8 mouse cellular contexts compared by ENCODE assay signal in genomic region chr6:51168048-51168447, GRCm38 (mm10).
DNase-seq lines count a peak whose midpoint lies in the region; ATAC-seq and TF ChIP-seq lines count a peak whose summit lies in the region.

No protein-coding gene starts in this region.

- TF ChIP-seq CTCF in CH12.LX (conservative IDR thresholded peaks at IDR 0.05 in 1 of 2, IDR thresholded peaks at IDR 0.05 in 1 of 2; ENCODE audit: low read depth in 2 of 2, low read length in 2 of 2), result peak; percentile 48 to 86; a peak in 3 of 4 replicates

- 2% methylated on average over 11 of the region's 11 CpGs for WGBS in forebrain, embryonic 14.5 days

- no peak overlapping the region for H3K4me3 ChIP-seq in CH12.LX (replicated peaks in 1 of 3; ENCODE audit: low read depth in 2 of 3, low read length in 2 of 3, poor library complexity in 1 of 3)
- no peak overlapping the region for H3K4me3 ChIP-seq in forebrain, embryonic 14.5 days (ENCODE audit: low read depth, low read length)

- H3K79me2 ChIP-seq in CH12.LX (replicated peaks; ENCODE audit: control insufficient read depth, extremely low read depth, insufficient read depth, poor library complexity, severe bottlenecking), result no peaks in the 10 kb centered on the region

- no peak for TF ChIP-seq EP300 in CH12.LX (IDR thresholded peaks at IDR 0.05; ENCODE audit: low read length)

- in situ Hi-C loops in CH12.LX (cut with MboI; ENCODE audit: low pct_ligation_motif_present, low pct_unique_long_range_greater_than_20kb, low sequenced_read_pairs), result loop anchor here (5.0 to 25.0 kb wide), 2 partner anchors 181 to 361 kb away; no protein-coding TSS in a partner anchor

- H3K4me2 ChIP-seq in CH12.LX (ENCODE audit: insufficient read depth, low read depth, poor library complexity, severe bottlenecking), result no peak overlapping the region
- H3K4me2 ChIP-seq in forebrain, embryonic 14.5 days (ENCODE audit: low read length), result 0 out of 2 replicates have a peak overlapping the region, but pooled peaks have one; percentile 57

- no peaks in the 10 kb centered on the region for H3K9me3 ChIP-seq in CH12.LX (replicated peaks; ENCODE audit: low read length)
- no peaks in the 10 kb centered on the region for H3K9me3 ChIP-seq in forebrain, embryonic 14.5 days (replicated peaks; ENCODE audit: control insufficient read depth, low read length)

- intact Hi-C loops in heart, postnatal 14 days (cut with DNase I), result loop anchor here (1.0 to 10.0 kb wide), 4 partner anchors 86 to 489 kb away; no protein-coding TSS in a partner anchor

- DNase-seq in CH12.LX (ENCODE audit: extremely low read depth), result peak; percentile 74
- DNase-seq in c-Kit-negative CD71-positive TER-119-positive erythroid progenitor cells, embryonic 14.5 days (ENCODE audit: low read depth, low spot score), result peak; percentile 51
- peak; percentile 88 for DNase-seq in forebrain, embryonic 14.5 days (ENCODE audit: low spot score)
- DNase-seq in heart, postnatal 14 days, result peak; percentile 88 to 89
- peak; percentile 33 to 77 for DNase-seq in layer of hippocampus, adult 18-20 months (ENCODE audit: low spot score in 2 of 2)
- peak; percentile 92 for DNase-seq in lung, postnatal 10 days
- peak; percentile 60 for DNase-seq in right cerebral cortex, adult 18-20 months
- DNase-seq in urinary bladder, adult 2 months (ENCODE audit: low spot score), result peak; percentile 77

- no peak overlapping the region for H3K27ac ChIP-seq in CH12.LX (ENCODE audit: insufficient read depth, low read depth)
- peak overlapping the region; percentile 24; the same call in 1 of the 2 replicates for H3K27ac ChIP-seq in forebrain, embryonic 14.5 days (ENCODE audit: low read depth, low read length)

- no peaks in the 10 kb centered on the region for H3K36me3 ChIP-seq in CH12.LX (replicated peaks in 1 of 2; ENCODE audit: control insufficient read depth in 1 of 2, insufficient read depth in 1 of 2, low read length in 1 of 2)
- H3K36me3 ChIP-seq in forebrain, embryonic 14.5 days (ENCODE audit: control insufficient read depth, insufficient read depth, low read length), result no peaks in the 10 kb centered on the region

- no peak for TF ChIP-seq POLR2A in CH12.LX (IDR thresholded peaks at IDR 0.05; ENCODE audit: low read depth, low read length)

- peak; percentile 59 for ATAC-seq in forebrain, embryonic 14.5 days

- dilution Hi-C loops in CH12.LX (cut with MboI; ENCODE audit: extremely low pct_ligation_motif_present, extremely low pct_unique_long_range_greater_than_20kb, low sequenced_read_pairs), result no loop called here

- no peak overlapping the region for H3K9ac ChIP-seq in CH12.LX (ENCODE audit: insufficient read depth, low read depth)
- H3K9ac ChIP-seq in forebrain, embryonic 14.5 days (ENCODE audit: low read length), result no peak overlapping the region

- peak; percentile 89 for TF ChIP-seq RAD21 in CH12.LX (IDR thresholded peaks at IDR 0.05; ENCODE audit: low read depth, low read length)

- no peaks in the 10 kb centered on the region for H3K27me3 ChIP-seq in CH12.LX (replicated peaks)
- H3K27me3 ChIP-seq in forebrain, embryonic 14.5 days (replicated peaks; ENCODE audit: control insufficient read depth, insufficient read depth, low read length), result peaks cover 19% of the 10 kb centered on the region; the same call in 1 of the 2 replicates

- peaks cover 2 to 5% of the 10 kb centered on the region in 2 experiments; a peak in 3 of 4 replicates for H3K4me1 ChIP-seq in CH12.LX (ENCODE audit: control insufficient read depth in 1 of 2, insufficient read depth in 2 of 2)
- peaks cover 13% of the 10 kb centered on the region; the same call in 1 of the 2 replicates for H3K4me1 ChIP-seq in forebrain, embryonic 14.5 days (ENCODE audit: control insufficient read depth, insufficient read depth, low read length)

TF ChIP-seq in CH12.LX, 34 proteins besides CTCF, POLR2A, EP300 and RAD21:
- TF ChIP-seq ZNF384 (IDR thresholded peaks at IDR 0.05; ENCODE audit: low read depth, low read length) (no peak), SIN3A (IDR thresholded peaks at IDR 0.05; ENCODE audit: low read length) (no peak), MAFK (IDR thresholded peaks at IDR 0.05; ENCODE audit: insufficient replicate concordance, low read length) (no peak), GABPA (IDR thresholded peaks at IDR 0.05; ENCODE audit: insufficient replicate concordance, low read depth, low read length) (no peak), TCF12 (IDR thresholded peaks at IDR 0.05; ENCODE audit: low read depth, low read length) (0 out of 2 replicates have a peak, but pooled peaks have one; percentile 14), ELF1 (IDR thresholded peaks at IDR 0.05; ENCODE audit: low read depth, low read length) (no peak), MAZ (IDR thresholded peaks at IDR 0.05; ENCODE audit: low read depth, low read length) (no peak), KAT2A (IDR thresholded peaks at IDR 0.05; ENCODE audit: insufficient replicate concordance, low read length) (no peak), PAX5 (IDR thresholded peaks at IDR 0.05; ENCODE audit: low read length) (no peak), NRF1 (IDR thresholded peaks at IDR 0.05; ENCODE audit: low read depth, low read length) (no peak), NELFE (IDR thresholded peaks at IDR 0.05; ENCODE audit: low read depth, low read length) (no peak; the same call in 1 of the 2 replicates), HCFC1 (IDR thresholded peaks at IDR 0.05; ENCODE audit: low read depth, low read length) (no peak), BHLHE40 (IDR thresholded peaks at IDR 0.05; ENCODE audit: low read depth, low read length) (peak; percentile 40; the same call in 1 of the 2 replicates), TBP (conservative IDR thresholded peaks at IDR 0.05; ENCODE audit: low read depth, low read length) (no peak), USF1 (IDR thresholded peaks at IDR 0.05; ENCODE audit: low read depth, low read length) (peak; percentile 59), JUND (conservative IDR thresholded peaks at IDR 0.05; ENCODE audit: low read depth, low read length) (no peak), ZKSCAN1 (IDR thresholded peaks at IDR 0.05; ENCODE audit: borderline replicate concordance, low read depth, low read length) (no peak), UBTF (IDR thresholded peaks at IDR 0.05; ENCODE audit: low read depth, low read length) (no peak), SMC3 (IDR thresholded peaks at IDR 0.05; ENCODE audit: low read depth, low read length) (peak; percentile 68), JUN (IDR thresholded peaks at IDR 0.05; ENCODE audit: insufficient read depth, low read depth, low read length) (no peak), CHD2 (IDR thresholded peaks at IDR 0.05; ENCODE audit: low read length) (no peak), USF2 (conservative IDR thresholded peaks at IDR 0.05; ENCODE audit: low read depth, low read length) (0 out of 2 replicates have a peak, but pooled peaks have one; percentile 23), MEF2A (IDR thresholded peaks at IDR 0.05; ENCODE audit: borderline replicate concordance, low read depth, low read length) (no peak; the same call in 1 of the 2 replicates), RCOR1 (conservative IDR thresholded peaks at IDR 0.05; ENCODE audit: low read depth, low read length) (no peak), ZMIZ1 (IDR thresholded peaks at IDR 0.05; ENCODE audit: low read depth, low read length) (no peak), POLR2AphosphoS2 (IDR thresholded peaks at IDR 0.05; ENCODE audit: low read depth, low read length) (no peak), ZC3H11A (IDR thresholded peaks at IDR 0.05; ENCODE audit: low read depth, low read length) (0 out of 2 replicates have a peak, but pooled peaks have one; percentile 8), CHD1 (IDR thresholded peaks at IDR 0.05; ENCODE audit: low read depth, low read length) (no peak), MXI1 (IDR thresholded peaks at IDR 0.05; ENCODE audit: low read depth, low read length) (peak; percentile 71), MYC (IDR thresholded peaks at IDR 0.05; ENCODE audit: low read depth, low read length) (peak; percentile 98), ETS1 (conservative IDR thresholded peaks at IDR 0.05; ENCODE audit: low read depth, low read length) (no peak), E2F4 (IDR thresholded peaks at IDR 0.05; ENCODE audit: insufficient replicate concordance, low read depth, low read length) (no peak), MAX (IDR thresholded peaks at IDR 0.05; ENCODE audit: low read length) (peak; percentile 96), IRF4 (IDR thresholded peaks at IDR 0.05; ENCODE audit: low read depth, low read length) (0 out of 2 replicates have a peak, but pooled peaks have one; percentile 32)
